ENCODE assay signal across 22 mouse cellular contexts in genomic region chr7:114754196-114754595, GRCm38 (mm10). TPM values are rescaled to one million over a fixed set of nuclear protein-coding genes. Genes with fewer than 3 reads are reported as not detected.
DNase-seq lines count a peak whose midpoint lies in the region; ATAC-seq and TF ChIP-seq lines count a peak whose summit lies in the region.
"Had no signal": no experiment of that assay in that cellular context is flagged by ENCODE, and none has a peak within 500 bp of the region (broad histone marks: within the 10 kb centered on the region; RNA-seq: fewer than 3 reads in every experiment).

No protein-coding gene starts in this region.

- H3K4me1 ChIP-seq in hindbrain, embryonic 12.5 days = peaks cover 7% of the 10 kb centered on the region; the same call in 1 of the 2 replicates
- 0 out of 2 replicates have a peak, but pooled peaks cover 7% of the 10 kb centered on the region for H3K4me1 ChIP-seq in hindbrain, embryonic 13.5 days (replicated peaks)
- no peaks in the 10 kb centered on the region for H3K4me1 ChIP-seq in midbrain, postnatal 0 days (ENCODE audit: insufficient read depth, low read length)
- 0 out of 2 replicates have a peak, but pooled peaks cover 7% of the 10 kb centered on the region for H3K4me1 ChIP-seq in midbrain, embryonic 13.5 days (replicated peaks)
- H3K4me1 ChIP-seq: embryonic facial prominence, embryonic 13.5 days; heart, embryonic 15.5 days; hindbrain, embryonic 15.5 days had no signal

- 56% methylated on average over 1 of the region's 1 CpGs for WGBS in hindbrain, embryonic 12.5 days
- WGBS in hindbrain, embryonic 13.5 days = 28% methylated on average over 1 of the region's 1 CpGs
- whole genome bisulfite sequencing in midbrain, postnatal 0 days = 32% methylated on average over 1 of the region's 1 CpGs
- WGBS in midbrain, embryonic 13.5 days = 42% methylated on average over 1 of the region's 1 CpGs

- no peak overlapping the region for H3K9ac ChIP-seq in hindbrain, embryonic 12.5 days
- H3K9ac ChIP-seq in hindbrain, embryonic 13.5 days = no peak overlapping the region
- H3K9ac ChIP-seq in midbrain, postnatal 0 days (replicated peaks; ENCODE audit: low read length, poor library complexity, severe bottlenecking) = no peak overlapping the region
- H3K9ac ChIP-seq in midbrain, embryonic 13.5 days (replicated peaks) = no peak overlapping the region
- H3K9ac ChIP-seq: embryonic facial prominence, embryonic 13.5 days; forebrain, embryonic 12.5 days; heart, embryonic 15.5 days; hindbrain, embryonic 15.5 days had no signal

- no peak overlapping the region for H3K27ac ChIP-seq in hindbrain, embryonic 12.5 days
- no peak overlapping the region; the same call in 1 of the 2 replicates for H3K27ac ChIP-seq in hindbrain, embryonic 13.5 days
- H3K27ac ChIP-seq in midbrain, postnatal 0 days (ENCODE audit: low read depth, low read length) = no peak overlapping the region
- no peak overlapping the region for H3K27ac ChIP-seq in midbrain, embryonic 13.5 days
- H3K27ac ChIP-seq: embryonic facial prominence, embryonic 13.5 days; forebrain, embryonic 12.5 days; heart, adult 2 months; heart, embryonic 15.5 days; hindbrain, embryonic 15.5 days had no signal

- no peak overlapping the region; the same call in 1 of the 2 replicates for H3K4me2 ChIP-seq in hindbrain, embryonic 12.5 days (replicated peaks)
- no peak overlapping the region for H3K4me2 ChIP-seq in hindbrain, embryonic 13.5 days
- no peak overlapping the region for H3K4me2 ChIP-seq in midbrain, postnatal 0 days (ENCODE audit: low read depth, low read length, poor library complexity, severe bottlenecking)
- H3K4me2 ChIP-seq in midbrain, embryonic 13.5 days (replicated peaks) = no peak overlapping the region
- H3K4me2 ChIP-seq: embryonic facial prominence, embryonic 13.5 days; forebrain, embryonic 12.5 days; heart, embryonic 11.5 days; heart, embryonic 15.5 days; hindbrain, embryonic 15.5 days had no signal

- no peak overlapping the region for H3K4me3 ChIP-seq in hindbrain, embryonic 12.5 days
- no peak overlapping the region for H3K4me3 ChIP-seq in hindbrain, embryonic 13.5 days
- H3K4me3 ChIP-seq in midbrain, postnatal 0 days (ENCODE audit: low read depth, low read length) = no peak overlapping the region
- no peak overlapping the region for H3K4me3 ChIP-seq in midbrain, embryonic 13.5 days (replicated peaks)
- H3K4me3 ChIP-seq: embryonic facial prominence, embryonic 13.5 days; forebrain, embryonic 12.5 days; heart, adult 2 months; heart, embryonic 15.5 days; hindbrain, embryonic 15.5 days had no signal

- no peaks in the 10 kb centered on the region for H3K9me3 ChIP-seq in hindbrain, embryonic 12.5 days (replicated peaks)
- H3K9me3 ChIP-seq in hindbrain, embryonic 13.5 days = no peaks in the 10 kb centered on the region
- H3K9me3 ChIP-seq in midbrain, postnatal 0 days (ENCODE audit: low read length) = no peaks in the 10 kb centered on the region
- H3K9me3 ChIP-seq in midbrain, embryonic 13.5 days = no peaks in the 10 kb centered on the region
- H3K9me3 ChIP-seq: embryonic facial prominence, embryonic 13.5 days; forebrain, embryonic 12.5 days; heart, embryonic 15.5 days; hindbrain, embryonic 15.5 days had no signal

- no peaks in the 10 kb centered on the region for H3K27me3 ChIP-seq in hindbrain, embryonic 12.5 days
- H3K27me3 ChIP-seq in hindbrain, embryonic 13.5 days = no peaks in the 10 kb centered on the region
- H3K27me3 ChIP-seq in midbrain, postnatal 0 days (ENCODE audit: insufficient read depth, low read length) = no peaks in the 10 kb centered on the region
- H3K27me3 ChIP-seq in midbrain, embryonic 13.5 days = no peaks in the 10 kb centered on the region
- H3K27me3 ChIP-seq: embryonic facial prominence, embryonic 13.5 days; forebrain, embryonic 12.5 days; heart, embryonic 15.5 days; hindbrain, embryonic 15.5 days had no signal

- ATAC-seq in hindbrain, embryonic 12.5 days (ENCODE audit: low FRiP score) = 0 out of 2 replicates have a peak, but pooled peaks have one; percentile 67
- ATAC-seq in hindbrain, embryonic 13.5 days (ENCODE audit: low FRiP score) = no peak
- ATAC-seq in midbrain, postnatal 0 days (ENCODE audit: low FRiP score) = no peak
- no peak for ATAC-seq in midbrain, embryonic 13.5 days

- TF ChIP-seq CTCF in midbrain, postnatal 0 days (IDR thresholded peaks at IDR 0.05) = no peak

- peak; percentile 22 to 23 for DNase-seq in cerebellum, postnatal 14 days
- no peak for DNase-seq in cerebellum, postnatal 36 days
- DNase-seq in midbrain, postnatal 0 days (ENCODE audit: low spot score) = peak; percentile 16
- DNase-seq in layer of hippocampus, postnatal 10 days (ENCODE audit: low spot score in 2 of 2) = no peak
- DNase-seq: adrenal gland, postnatal 10 days; cerebellum, adult 11-12 months; cerebellum, adult 9-10 months; gastrocnemius, postnatal 10 days; heart, adult 2 months; heart, postnatal 14 days had no signal

- no peaks in the 10 kb centered on the region for H3K36me3 ChIP-seq in hindbrain, embryonic 12.5 days
- H3K36me3 ChIP-seq in hindbrain, embryonic 13.5 days = no peaks in the 10 kb centered on the region
- no peaks in the 10 kb centered on the region for H3K36me3 ChIP-seq in midbrain, postnatal 0 days (ENCODE audit: insufficient read depth, low read length)
- no peaks in the 10 kb centered on the region for H3K36me3 ChIP-seq in midbrain, embryonic 13.5 days
- H3K36me3 ChIP-seq: embryonic facial prominence, embryonic 13.5 days; forebrain, embryonic 12.5 days; heart, embryonic 15.5 days; hindbrain, embryonic 15.5 days had no signal

RNA-seq across cellular contexts. Expression of gene Insc, which starts 10.7 kb away (rescaled TPM):
- polyA plus RNA-seq in hindbrain, embryonic 12.5 days (2016; fragmentation: Nextera tagmentation; extraction: Ambion mirVana) = 3.1 and 5.2 TPM in 2 replicates
- polyA plus RNA-seq in hindbrain, embryonic 13.5 days (2015; fragmentation: Nextera tagmentation; extraction: Ambion mirVana) = 3.4 and 4.0 TPM in 2 replicates
- total RNA-seq in midbrain, postnatal 0 days (2014; rRNA removed) = 1.9 and 2.7 TPM in 2 replicates
- polyA plus RNA-seq in midbrain, postnatal 0 days (2015; fragmentation: Nextera tagmentation; extraction: Ambion mirVana) = 1.4 and 1.9 TPM in 2 replicates
- 1.0 and 1.7 TPM in 2 replicates for polyA plus RNA-seq in midbrain, embryonic 13.5 days (2015; fragmentation: Nextera tagmentation; extraction: Ambion mirVana)
- 1 to 10 TPM; 1.8 to 2.0 TPM for total RNA-seq in layer of hippocampus, postnatal 10 days (2021)
- total RNA-seq: MEL had no signal

RNA-seq across cellular contexts. Expression of gene Calcb, which starts 35.8 kb away (rescaled TPM):
- polyA plus RNA-seq in hindbrain, embryonic 12.5 days (2016; fragmentation: Nextera tagmentation; extraction: Ambion mirVana) = 0.40 TPM in 1 of 2 replicates, not detected in the other
- polyA plus RNA-seq in hindbrain, embryonic 13.5 days (2015; fragmentation: Nextera tagmentation; extraction: Ambion mirVana) = 1.4 and 1.7 TPM in 2 replicates
- 0.60 and 2.3 TPM in 2 replicates for total RNA-seq in midbrain, postnatal 0 days (2014; rRNA removed)
- 0.70 and 1.5 TPM in 2 replicates for polyA plus RNA-seq in midbrain, postnatal 0 days (2015; fragmentation: Nextera tagmentation; extraction: Ambion mirVana)
- polyA plus RNA-seq in midbrain, embryonic 13.5 days (2015; fragmentation: Nextera tagmentation; extraction: Ambion mirVana) = 0.16 TPM in 1 of 2 replicates, not detected in the other
- total RNA-seq in layer of hippocampus, postnatal 10 days (2021) = under 1 TPM in 1 of 2 experiments, not detected in 1; 0.38 TPM
- total RNA-seq: adrenal gland, postnatal 10 days; adrenal gland, postnatal 4 days; gastrocnemius, postnatal 10 days; gastrocnemius, postnatal 4 days; MEL had no signal
- polyA plus RNA-seq: forebrain, embryonic 16.5 days had no signal

Comparison
In these comparisons a context has a peak if more than half of its experiments do, and no peak if none do; other contexts are left out.
1. DNase-seq: peak in cerebellum, postnatal 14 days (2 of 2) and midbrain, postnatal 0 days (single experiment); none in cerebellum, postnatal 36 days (0 of 2) and layer of hippocampus, postnatal 10 days (0 of 2).